Mouse (Mus musculus) adrenal gland (tissue): Measurements from ENCODE around the gene Olfr1425.
"Not testable (repeated sequence)": the region's sequence is repeated elsewhere in the genome, so short reads cannot be mapped to it uniquely, and the experiment has no call there.

ENCODE experiments used
- intact Hi-C: fragments of 180-260 bp; cut with DNase I; formaldehyde crosslinking; loops from one replicate; pipeline ENCODE4 v1.15.1; 2025
- long read RNA-seq, 2 experiments: library from polyadenylated mRNA; unstranded; transcript quantifications; one replicate each; pipeline ENCODE4 v2.0.0; 2020; ENCODE audit warnings: borderline replicate concordance in 1 of 2; ENCODE audit not compliant: insufficient replicate concordance in 1 of 2

The Olfr1425 gene
- long read RNA-seq, experiment 1, result 0 reads
- long read RNA-seq, experiment 2, result 0 reads

DNA sequence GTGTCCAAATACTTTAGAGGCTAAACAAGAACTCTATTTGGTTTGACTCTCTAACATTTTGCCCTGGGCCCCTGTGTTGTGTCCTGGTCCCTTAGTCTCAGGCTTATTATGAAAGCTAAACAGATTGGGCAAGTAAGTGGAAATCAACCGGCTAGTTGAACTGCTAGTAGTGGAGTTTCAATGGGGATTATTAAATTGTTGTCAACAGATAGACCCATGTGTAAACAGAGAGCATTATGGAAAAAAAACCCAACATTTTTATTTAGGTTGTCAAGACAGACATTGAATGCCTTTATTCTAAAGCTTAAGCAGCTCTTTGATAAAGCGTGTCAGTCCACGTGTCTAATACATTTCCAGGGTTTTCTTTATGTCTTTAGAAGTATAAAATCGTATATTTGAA lies at the start of gene Olfr1425:
TSS of gene Olfr1425 (minus strand) at position 101 of the 400 bp plus-strand sequence.
- intact Hi-C loops, result not testable (repeated sequence)

DNA sequence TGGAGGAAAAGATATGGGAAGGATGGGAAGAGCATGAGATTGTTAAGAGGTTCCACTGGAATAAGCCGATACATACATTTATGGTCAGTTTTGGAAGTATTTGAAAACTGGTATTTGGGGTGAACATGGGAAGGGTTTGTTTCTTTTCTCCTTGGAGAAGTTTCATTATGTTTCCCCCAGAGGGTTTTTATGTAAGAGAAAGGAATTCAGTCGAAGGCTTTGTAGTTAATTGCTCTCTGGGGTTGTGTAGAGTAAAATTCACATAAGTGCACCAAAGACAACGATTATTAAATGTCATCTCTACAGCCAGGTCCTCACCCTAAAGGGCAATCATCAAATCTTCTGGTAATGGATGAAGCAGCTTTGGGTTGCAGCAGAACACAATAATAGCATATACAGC lies 45.6 kb upstream of the Olfr1425 start, which contains the start of gene Olfr76:
TSS of gene Olfr76 (minus strand) at position 101 of the 400 bp plus-strand sequence.
- intact Hi-C loops, result no loop called here

DNA sequence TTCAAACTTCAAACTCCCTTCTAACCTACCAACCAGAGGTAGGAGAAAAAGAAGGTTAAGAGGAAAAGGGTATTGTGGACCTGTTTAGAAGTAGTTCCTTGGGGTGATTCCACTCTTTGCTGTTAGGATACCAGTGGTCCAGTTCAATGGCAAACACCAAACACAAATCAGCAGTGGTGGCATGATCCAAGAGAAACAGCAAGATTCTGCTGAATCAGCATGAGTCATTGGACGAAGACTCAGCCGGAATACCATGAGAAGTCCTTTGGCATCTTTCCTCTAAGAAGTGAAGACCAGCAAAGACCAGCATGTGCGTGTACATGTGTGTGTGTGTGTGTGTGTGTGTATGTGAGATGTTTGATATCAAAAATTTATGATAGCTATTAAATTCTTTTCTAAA lies 38.9 kb upstream of the Olfr1425 start:
- intact Hi-C loops, result no loop called here

DNA sequence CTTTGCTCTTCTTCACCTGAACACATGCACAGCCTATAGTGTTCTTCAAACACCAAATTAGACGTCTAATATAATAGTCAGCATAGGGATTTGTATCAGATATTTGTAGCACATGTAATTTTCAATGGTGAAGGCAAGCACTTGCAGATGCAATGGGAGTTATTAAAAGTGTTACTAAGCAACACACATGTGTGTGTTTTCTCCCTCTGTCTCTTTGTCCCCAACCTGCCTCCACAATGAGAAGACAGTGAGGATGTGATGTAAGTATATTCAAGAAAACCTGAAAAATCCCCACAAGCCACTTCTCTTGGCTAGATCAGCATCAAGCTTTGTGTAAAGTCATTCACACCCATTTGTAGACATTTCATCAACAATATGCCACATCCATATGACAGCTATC lies 38.3 kb upstream of the Olfr1425 start, which contains the start of gene Olfr1428:
TSS of gene Olfr1428 (minus strand) at position 101 of the 400 bp plus-strand sequence.
- intact Hi-C loops, result no loop called here

DNA sequence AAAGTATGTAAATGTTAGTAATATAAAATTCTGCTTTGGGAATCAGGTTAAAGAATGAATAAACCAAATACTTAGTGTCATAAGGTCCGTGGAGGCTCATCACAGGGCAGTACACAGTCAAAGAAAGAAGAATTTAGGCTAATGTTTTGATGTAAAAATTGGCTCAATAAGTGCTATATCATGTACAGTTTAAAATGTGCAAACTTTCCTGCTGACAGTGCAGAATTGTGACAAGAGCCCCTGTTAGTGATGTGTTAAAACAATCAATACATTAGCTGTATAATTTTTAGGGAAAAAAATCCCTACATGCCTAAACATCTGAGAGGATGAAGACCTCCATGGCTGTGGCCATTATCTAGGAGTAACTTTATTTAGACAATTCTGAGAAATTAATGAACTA lies 36.3 kb upstream of the Olfr1425 start:
- intact Hi-C loops, result no loop called here

DNA sequence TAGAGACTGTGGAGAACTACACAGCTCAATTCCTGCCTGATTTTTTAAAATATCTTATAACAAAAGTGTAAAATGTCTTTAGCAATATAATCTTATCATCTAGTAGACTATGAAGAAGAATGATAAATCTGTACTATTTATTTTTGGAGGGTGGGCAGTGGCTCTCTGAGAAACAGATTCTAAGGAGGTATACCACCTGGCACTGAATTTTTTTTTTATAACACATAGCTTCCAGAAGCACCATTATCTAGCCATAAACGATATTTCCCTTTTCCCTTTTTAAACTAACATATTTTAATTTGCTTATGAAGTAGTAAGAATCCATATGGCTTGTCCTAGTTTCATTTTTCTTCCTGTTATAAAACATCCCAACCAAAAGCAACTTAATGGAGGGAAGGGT lies 27.0 kb upstream of the Olfr1425 start:
- intact Hi-C loops, result no loop called here

DNA sequence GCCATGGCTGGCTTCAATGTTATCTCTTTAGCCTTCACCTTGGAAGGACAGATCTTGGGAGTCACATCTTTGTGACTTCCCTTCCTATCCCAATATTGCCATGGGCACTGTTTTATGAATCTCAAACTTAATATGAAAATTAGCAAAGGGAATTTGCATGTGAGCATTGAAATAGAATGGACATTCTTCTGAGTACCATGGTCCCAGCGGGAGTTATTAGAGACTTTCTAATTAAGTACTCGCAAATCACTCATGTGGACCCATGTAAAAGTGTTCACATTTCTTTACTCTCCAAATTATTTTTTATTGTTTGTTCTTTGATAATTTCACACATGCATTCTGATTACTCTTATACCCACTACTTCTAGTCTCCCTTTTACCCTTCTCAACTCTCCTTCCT lies 25.7 kb upstream of the Olfr1425 start, which contains the start of gene Olfr1427:
TSS of gene Olfr1427 (minus strand) at position 101 of the 400 bp plus-strand sequence.
- intact Hi-C loops, result no loop called here

DNA sequence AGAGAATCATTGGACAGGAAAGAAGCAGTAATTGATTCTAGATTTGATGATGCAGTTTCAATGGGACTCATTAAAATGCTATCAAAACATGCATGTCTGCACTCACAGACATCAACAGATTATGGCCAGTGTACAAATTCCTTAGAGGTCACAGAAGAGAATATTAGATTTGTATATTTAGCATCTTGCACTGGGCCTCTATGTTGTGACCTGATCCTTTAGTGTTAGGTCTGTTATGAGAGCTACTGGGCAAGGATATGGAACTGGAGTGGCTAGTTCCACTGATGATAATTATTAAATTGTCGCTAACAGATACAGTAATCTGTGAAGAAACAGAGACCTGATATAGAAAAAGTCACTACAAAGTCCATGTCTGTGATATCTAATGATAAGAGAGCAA lies 14.4 kb upstream of the Olfr1425 start, which contains the start of gene Olfr1426:
TSS of gene Olfr1426 (minus strand) at position 101 of the 400 bp plus-strand sequence.
- intact Hi-C loops, result no loop called here

DNA sequence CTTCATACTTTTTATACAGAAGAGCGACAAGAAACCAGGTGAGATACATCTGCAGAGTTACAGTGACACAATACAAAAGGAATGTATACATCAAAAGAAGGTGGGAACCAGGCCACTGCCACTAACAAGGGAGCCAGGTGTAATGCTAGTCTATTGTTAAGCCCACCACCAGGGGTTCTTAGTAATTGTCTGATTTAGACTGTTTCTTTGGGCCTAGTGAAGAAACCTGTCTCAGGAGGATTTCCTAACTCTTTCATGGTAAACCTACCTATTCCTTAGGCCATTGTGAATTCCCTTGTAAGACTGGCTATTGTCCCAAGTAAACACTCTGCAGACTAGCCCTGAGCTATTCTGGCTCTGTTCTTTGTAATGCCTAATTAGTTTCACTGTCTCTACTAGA lies 8.0 kb downstream of the Olfr1425 start:
- intact Hi-C loops, result not testable (repeated sequence)

DNA sequence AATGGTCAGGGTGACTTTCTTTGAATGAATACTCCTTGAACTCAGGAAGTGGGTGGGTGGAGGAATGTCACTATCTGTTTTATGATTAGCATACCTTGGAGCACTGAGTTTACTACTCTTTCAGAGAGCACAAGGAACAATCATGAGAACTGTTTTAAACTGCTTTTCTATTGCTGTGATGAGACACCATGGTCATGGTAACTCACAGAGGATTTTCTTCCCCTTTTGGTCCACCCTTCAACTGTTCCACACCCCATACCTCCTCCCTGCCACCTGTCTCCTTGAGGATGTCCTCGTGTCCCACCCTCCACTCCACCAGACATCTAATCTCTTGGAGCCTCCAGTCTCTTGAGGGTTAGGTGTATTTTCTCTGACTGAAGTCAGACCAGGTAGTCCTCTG lies 9.7 kb downstream of the Olfr1425 start:
- intact Hi-C loops, result not testable (repeated sequence)

DNA sequence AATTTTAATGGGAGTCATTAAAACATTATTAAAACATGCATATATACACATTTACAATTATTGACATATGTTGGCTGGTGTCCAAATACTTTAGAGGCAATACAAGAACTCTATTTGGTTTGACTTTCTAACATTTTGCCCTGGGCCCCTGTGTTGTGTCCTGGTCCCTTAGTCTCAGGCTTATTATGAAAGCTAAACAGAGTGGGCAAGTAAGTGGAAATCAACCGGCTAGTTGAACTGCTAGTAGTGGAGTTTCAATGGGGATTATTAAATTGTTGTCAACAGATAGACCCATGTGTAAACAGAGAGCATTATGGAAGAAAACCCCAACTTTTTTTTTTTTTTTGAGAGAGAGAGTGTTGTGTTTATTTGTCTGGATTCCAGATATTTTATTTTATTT lies 14.9 kb downstream of the Olfr1425 start, which contains the start of gene Olfr1424:
TSS of gene Olfr1424 (minus strand) at position 101 of the 400 bp plus-strand sequence.
- intact Hi-C loops, result not testable (repeated sequence)

DNA sequence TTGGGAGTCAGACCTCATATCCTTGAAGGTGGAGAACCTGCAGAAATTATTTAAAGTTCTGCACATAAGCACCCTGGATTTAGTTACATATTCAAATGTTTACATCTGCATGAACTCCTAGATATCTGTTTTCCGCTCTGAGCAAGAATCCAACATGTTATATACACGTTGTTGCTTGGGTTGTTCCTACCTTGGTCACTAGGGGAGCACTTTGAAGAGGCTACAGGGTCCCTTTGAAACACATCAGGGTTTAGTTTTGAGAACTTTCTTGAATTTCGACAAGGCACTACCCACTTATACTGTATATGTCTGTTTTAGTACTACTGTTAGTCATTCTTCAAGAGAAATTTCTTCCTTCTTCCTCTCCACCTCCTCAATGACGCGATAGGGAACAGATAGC lies 34.4 kb downstream of the Olfr1425 start:
- intact Hi-C loops, result no loop called here

DNA sequence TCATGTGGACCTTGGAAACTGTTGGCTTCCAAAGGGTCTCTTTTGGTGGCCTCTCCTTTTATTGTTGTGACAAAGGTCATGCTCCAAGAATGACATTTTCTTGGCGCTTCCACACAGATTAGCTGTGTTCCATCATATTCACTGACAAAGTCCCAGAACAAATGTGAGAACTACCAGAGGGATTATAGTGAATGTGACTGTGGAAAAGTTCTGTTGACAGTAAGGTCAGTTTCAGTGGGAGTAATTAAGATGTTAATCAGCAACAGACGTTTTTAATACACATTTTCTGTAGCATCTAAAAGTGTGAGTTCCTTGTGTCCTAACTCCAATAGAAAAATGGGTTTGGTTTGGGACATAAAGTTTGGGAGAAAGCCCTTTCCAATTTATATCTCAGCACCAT lies 36.3 kb downstream of the Olfr1425 start, which contains the start of gene Olfr1423:
TSS of gene Olfr1423 (minus strand) at position 101 of the 400 bp plus-strand sequence.
- intact Hi-C loops, result no loop called here

DNA sequence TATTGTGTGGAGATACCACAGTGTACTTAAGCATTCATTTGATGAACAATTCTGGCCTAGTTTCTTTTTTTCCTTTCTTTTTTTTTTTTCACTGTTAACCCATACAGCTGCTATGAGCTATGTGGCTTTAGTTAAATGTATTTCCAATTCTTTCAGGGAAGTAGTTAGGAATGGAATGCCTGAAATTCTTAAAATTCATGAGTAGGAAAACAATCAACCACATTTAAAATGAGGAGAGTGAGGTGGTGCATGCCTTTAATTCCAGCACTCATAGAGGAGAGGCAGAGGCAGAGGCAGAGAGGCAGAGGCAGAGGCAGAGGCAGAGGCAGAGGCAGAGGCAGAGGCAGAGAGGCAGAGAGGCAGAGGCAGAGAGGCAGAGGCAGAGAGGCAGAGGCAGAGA lies 39.8 kb downstream of the Olfr1425 start:
- intact Hi-C loops, result no loop called here

DNA sequence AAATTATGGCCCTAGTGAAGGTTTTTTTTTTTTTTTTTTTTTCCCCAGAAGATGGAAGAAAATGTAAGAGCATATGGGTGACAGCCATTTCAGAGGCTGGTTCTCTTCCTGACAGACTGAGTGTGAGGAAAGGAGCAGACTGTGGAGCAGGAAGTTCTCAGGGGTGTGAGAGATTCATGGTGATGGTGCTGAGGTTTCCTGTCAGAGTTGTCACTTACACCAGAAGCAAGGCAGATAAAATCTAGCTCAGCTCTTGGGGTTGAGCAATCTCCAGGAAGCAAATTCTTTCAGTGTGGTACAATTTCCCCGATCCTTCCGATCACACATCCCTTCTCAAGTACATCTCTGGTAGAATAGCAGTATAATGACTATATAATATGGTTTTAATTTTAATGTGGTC lies 50.9 kb downstream of the Olfr1425 start:
- intact Hi-C loops, result no loop called here

DNA sequence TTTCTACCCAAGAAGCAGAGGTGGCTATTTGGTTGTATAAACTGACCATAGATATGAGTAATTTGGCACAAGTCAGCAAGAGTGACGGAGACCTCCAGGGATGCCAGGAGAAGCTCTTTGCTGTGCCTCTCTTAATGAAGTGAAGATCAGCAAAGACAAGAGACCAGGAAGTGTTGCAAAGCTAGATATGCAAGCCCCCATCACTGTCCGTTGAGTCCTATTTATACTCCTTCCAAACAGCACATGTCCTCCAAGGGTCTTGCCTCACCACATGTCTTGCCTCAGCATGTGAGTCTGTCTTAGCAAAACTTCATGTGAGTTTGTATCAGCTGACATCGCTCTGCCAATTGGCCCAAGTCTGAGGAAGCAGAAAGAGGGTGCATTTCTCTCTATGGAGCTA lies 52.2 kb downstream of the Olfr1425 start:
- intact Hi-C loops, result no loop called here

DNA sequence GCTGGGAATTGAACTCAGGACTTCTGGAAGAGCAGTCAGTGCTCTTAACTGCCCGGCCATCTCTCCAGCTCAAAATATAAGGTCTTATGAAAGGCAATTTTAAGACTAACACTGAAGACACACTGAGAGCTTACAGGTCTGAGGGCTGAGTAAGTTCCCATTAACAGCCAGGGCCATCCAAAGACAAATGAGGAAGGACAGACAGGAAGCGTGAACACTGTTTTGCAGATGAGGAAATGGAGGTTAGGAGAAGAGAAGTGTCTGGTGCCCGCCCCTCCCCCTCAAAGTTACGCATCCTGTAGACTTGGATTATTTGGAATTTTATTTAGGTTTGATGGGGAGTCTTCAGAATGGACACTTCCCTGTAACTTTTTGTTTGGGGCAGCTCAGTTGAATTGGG lies 53.4 kb downstream of the Olfr1425 start:
- intact Hi-C loops, result no loop called here
